Mouse (Mus musculus) heart, postnatal 25 days (tissue): ENCODE measurements around the gene I0C0044D17Rik. TPM values are rescaled to one million over a fixed set of nuclear protein-coding genes. Genes with fewer than 3 reads are reported as not detected.
A peak's percentile ranks its signal among the peaks of the same experiment; 100 is the strongest.

Experiments
- DNase-seq: peaks from one replicate; pipeline ENCODE4 v3.0.0; 2022; ENCODE audit warnings: low spot score
- intact Hi-C: fragments of 180-260 bp; cut with DNase I; formaldehyde crosslinking; loops from one replicate; pipeline ENCODE4 v1.15.1; 2025
- total RNA-seq, 2 experiments: library from RNA; stranded (reverse); gene quantifications; 2 replicates each; pipeline ENCODE4 v1.2.3; 2021

The I0C0044D17Rik gene
- total RNA-seq, 2 experiments from 2014 or later: not detected

DNA sequence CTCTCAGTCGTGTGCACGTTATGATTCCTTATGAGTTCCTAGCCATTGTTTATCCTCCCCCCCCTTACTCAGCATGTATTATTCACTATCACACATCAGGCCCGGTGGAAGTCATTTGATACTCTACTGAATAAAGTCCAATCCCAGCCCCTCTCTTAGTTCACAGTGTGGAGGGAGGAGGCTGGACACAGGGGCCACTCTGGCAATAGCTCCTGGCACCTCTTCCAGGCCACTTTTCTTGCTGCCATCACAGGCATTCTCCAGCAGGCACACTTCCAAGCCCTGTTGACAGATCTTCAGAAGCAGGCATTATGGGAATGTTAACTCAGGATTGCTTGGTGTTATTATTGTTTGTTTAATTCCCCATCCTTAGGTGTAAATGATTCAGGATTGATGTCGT lies 11.1 kb upstream of the I0C0044D17Rik start:
- intact Hi-C loops: no loop called here
- DNase-seq: no peak

DNA sequence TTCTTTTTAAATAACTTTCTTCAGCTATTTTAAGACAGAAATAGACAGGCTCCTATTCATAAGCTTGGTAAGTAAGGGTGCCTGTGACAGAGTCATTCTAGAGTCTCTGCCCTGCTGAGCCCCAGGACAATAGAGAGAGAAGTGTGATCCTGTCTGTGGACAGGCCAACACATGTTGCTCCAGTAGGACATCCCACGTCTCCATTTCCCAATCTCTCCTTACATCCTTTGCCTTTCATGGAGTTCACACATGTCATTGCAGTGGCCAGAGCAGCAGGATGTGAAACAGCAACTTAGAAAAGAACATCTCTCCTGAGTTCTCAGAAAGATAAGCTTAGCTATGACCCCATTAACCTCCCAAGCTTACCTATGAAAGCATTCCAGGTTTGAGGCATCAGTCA lies 8.1 kb upstream of the I0C0044D17Rik start:
- DNase-seq: no peak
- intact Hi-C loops: no loop called here

DNA sequence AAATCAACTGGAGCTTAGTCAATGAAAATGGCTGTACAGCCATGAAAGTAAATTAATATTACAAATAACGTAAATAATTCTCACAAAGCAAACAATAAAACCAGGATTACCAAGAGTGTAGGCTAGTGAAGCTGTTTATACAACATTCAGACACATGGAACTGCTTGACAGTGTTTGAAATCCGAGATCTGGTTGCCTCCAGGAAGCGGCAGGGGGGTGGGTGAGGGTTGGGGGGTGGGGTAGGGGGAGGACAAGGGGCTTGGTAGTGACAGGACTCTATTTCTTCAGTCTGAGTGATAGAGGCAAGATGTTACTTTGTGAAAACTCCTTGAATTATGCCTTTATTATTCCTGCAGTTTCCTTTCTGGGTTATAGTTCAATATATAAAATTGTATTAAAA lies 3.1 kb upstream of the I0C0044D17Rik start:
- no peak for DNase-seq
- intact Hi-C loops: no loop called here

DNA sequence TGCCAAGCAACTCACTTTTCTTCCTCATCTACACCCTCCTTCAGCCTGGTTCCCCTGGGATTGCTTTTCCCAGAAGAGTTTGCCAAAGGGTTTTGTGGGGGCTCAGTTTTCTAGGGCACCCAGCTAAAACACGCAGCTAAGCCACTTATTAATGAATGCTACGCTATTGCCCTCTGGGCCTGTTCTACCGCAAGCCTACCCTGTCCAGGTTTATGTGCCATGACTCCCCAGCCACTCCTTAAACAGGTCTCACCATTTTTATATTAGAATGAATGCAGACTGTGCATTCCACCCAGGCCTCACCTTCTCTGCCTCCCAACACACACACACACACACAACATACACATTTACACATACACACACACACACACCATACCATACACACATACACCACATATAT lies 593 bp downstream of the I0C0044D17Rik start:
- intact Hi-C loops: no loop called here
- no peak for DNase-seq

DNA sequence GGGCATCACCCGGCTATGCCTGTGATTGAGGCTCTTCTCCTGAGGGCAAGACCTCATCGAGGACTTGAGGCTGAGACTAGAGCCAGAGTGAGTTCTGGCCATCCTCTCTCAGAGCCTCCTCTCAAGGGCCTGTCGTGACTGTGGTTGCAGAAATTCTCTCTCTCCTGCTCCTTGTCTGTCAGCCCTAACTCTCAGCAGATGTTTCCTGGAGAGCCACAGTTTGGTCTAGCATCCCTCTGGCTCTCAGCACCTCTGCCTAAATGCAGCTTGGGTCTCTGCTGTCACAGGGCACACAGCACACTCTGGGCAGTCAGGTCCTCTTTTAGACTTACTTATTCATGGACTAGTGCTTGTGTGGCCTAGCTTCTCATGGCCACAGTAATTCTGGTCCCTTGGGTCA lies 1.2 kb downstream of the I0C0044D17Rik start:
- DNase-seq: no peak
- intact Hi-C loops: no loop called here

DNA sequence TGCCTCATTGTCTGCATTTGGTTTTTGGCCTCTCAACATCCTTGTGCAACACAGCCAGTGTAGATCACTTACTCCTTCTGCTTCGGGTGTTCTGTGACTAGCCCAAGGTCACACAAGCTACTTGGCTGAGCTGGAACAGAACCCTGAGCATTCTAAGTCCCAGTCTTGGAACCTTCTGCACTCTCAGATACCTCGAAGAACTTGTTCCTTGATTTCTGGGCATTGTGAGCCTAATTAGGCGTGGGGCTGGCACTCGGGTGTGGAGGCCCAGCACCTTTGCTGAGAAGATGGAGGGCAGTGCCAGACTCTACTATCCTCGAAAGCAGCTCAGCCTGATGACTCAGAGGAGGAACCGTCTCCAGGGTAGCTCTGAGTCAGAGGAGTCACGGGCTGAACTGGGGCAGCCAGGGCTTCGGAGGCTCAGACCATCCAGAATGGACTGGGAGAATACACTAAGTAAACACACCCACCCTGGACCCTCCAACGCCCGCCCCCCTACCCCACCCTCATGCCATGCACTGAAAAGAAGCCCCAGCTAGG lies 4.4 kb downstream of the I0C0044D17Rik start:
- intact Hi-C loops: no loop called here
- DNase-seq: no peak

DNA sequence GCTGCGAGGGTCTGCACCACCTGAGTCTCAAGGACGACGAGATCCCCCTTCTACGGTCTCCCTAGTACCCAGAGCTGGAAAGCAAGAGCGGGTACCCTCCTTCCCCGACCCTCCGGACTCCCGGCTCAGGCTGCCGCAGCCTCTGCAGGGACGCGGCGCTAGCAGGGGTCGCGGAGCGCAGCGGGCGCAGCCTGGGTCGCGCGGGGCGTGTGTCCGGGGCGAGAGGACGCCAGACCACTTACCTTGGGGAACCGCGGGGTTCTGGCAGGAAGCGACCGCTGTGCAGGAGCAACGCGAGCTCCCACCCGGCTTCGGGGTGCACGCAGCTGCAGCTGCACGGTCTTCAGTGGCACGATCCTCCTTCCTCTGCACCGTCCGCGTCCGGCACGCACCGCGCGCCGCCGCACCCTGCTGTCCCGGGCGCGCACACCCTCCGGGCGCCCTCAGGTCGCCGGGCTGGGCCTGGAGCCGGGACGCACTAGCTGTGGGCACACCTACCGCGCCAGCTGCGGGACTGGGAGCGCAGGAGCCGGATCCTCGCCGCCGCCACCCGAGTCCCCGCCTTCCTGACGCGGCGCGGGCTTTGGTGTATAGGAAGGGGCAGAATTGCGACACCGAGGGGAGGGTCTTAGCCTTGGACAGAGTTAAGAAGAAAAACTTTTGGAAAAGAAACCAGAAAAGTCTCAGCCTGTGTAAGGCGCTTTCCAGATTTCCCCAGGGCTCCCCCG lies 6.3 kb downstream of the I0C0044D17Rik start, which contains the start of gene Kank4:
Gene Kank4, minus strand, starts transcription at position 354 of the 728 bp plus-strand sequence.
- DNase-seq: peak; percentile 20
- intact Hi-C loops: no loop called here

DNA sequence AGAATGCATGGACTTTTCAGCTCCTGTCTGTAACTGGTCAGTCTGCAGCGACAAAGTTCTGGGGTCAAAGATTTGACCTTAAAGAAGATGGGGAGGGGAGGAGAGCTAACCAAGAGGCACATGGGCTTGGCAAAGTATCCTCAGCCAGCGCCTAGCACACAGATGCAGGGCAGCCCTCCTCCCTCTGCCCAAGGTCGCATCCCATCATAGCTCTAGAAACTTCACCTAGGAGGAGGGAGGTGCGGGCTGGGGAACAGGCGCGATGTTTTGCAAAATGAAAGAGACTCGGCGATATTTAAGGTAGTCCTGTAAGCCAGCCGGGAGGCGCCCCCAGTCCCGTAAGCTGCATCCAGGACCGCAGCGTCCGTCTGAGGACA lies 6.8 kb downstream of the I0C0044D17Rik start:
- DNase-seq: no peak
- intact Hi-C loops: no loop called here

DNA sequence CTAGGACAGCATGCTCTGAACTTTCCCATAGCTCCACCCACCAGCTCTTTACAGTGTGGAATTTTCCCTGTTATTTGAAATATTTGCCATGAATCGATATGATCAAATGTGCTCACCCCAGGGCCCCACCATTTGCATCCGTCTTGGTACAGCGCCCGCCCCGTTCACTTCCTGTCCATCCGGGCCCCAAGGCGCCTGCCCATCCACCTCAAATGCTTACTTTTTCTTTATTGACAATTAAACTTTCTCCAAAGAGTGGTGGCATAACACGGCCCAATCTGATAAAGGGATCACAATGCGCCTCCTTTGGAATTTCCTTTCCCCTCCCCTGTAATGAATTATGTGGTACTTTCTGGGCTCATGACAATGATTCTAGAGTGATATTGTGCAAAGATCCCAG lies 17.3 kb downstream of the I0C0044D17Rik start:
- intact Hi-C loops: no loop called here

DNA sequence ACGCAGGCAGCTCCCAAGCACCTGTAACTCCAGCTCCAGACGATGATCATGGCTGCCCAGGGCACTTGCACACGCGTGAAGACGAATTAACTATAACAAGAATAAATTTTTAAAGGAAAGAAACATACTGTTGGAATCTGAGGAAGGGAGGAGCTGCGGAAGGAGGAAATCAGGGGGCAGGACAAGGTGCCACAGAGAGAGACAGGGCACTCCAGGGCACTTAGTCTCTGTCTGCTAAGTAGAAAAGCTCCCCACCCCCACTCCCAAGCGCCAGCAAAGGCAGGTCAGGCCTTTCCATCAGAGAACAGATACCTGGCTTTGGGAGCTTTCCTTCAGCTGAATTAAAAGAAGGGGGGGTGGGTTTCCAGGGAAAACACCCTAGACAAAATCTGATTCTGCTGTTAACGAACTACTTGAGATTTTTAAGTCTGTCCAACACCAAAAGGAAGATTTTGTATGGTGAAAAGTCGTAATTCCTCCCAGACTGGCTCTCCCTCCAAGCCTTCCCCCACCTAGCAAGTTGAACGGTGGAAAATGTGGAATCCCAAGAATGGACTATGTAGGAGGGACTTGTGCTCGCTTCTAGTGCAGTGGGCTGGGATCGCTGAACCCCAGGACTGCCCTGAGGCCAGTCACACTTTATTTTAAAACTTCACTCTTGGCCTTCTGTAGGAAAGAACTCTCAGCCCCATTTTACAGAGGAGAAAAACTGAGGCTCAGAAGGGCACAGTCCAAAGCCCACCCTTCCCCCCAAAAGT lies 18.2 kb downstream of the I0C0044D17Rik start:
- no peak for DNase-seq
- intact Hi-C loops: no loop called here

More for the DNA sequence above, 17.3 kb downstream of the I0C0044D17Rik start:
- no peak for DNase-seq

DNA sequence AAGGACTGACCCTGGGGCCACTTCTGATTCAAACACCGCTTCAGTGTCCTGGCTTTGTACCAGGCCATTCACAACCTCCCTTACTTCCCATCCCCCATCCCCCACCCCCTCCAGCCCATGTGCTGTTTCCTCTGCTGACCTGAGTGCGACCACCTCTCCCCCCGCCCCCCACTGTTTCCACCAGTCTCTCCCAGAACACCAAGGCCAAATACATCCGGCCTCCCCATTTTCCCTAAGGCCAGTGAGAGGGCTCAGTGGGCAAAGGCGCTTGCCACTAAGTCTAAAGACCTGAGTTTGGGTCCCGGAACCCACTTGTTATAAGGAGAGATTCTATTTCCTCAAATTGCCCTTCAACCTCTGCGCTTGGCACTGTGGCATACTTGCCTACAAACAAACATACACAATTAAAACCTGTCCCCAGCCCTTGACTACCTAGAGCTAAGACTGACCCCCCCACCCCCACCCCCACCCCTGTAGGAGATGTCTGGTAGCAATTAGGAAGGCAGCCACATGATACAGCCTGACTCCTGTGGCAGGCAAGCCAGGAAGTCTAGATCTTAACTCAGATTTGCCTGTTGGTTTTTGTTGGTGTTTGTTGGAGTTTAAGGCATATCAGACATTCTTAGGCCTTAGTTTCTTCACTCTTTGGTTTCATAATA lies 19.0 kb downstream of the I0C0044D17Rik start:
- intact Hi-C loops: no loop called here
- no peak for DNase-seq

DNA sequence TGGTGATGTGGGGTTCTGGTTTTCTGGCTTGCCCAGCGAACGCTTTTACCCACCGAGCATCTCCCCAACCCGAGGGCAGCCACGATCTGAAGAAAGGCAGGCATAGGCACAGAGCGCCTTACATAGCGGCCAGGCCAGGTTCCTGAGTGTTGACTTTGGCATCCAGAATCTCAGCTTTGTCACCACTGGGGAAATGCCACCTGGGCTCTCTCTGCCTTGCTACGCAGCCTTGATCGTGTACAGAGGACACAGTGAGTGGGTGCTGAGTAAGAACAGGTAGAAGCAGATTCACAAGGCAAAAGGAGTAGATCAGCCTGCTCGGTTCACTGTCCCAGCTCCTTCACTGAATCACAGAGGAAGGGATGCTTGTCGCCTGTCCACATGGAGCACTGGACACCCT lies 21.9 kb downstream of the I0C0044D17Rik start:
- no peak for DNase-seq
- intact Hi-C loops: no loop called here

DNA sequence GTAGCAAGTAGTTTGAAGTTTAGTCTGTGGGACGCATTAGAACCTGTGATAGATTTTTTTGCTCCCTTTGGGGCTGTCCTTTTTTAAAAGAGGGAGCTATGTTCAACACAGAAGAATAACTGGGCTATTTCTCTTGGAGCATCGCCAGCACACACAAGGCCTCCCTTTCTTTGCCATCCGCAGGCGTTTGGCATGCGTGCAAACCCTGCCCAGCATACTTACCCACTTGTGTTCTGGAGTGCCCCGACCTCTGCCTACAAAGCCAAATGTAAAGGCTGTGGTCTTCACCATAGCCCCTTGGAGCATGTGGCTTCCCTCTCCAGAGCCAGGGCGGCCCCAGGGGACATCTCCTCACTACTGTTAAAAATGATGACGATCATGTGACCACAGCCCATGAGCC lies 22.8 kb downstream of the I0C0044D17Rik start:
- intact Hi-C loops: no loop called here
- DNase-seq: no peak

DNA sequence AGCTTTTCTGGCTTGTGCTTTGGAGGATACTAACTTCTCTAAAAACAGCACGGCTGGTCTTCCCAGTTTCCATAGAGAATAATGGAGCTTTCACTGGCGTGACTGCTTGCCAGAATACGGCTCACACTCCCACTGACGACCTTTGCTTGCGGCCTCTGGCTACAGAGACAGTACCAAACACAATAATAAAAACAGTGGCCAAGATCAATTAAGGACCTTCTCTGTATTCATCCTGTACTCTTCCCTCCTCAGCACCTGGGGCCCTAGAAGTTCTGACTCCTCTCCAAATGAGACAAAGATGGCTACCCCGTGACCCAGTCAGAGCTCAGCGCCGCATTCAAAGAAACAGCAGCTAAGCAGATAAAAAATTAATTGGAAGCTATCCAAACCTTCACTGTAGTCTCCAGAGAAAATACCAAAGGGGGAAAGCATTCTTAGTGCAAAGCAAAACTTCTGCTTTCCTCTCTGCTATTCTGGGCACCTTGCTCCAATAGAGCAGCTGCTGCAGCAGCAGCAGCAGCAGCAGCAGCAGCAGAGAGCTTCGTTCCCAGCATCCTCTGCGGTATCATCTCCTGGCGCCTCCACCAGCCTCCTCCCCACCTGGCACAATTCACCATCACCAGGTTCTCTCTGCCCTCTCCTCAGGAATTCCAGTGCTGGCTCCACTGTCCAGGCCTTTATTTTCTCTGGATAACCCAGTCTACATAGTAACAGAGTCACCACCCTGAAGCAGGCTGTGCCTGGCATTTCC lies 26.9 kb downstream of the I0C0044D17Rik start:
- intact Hi-C loops: no loop called here
- DNase-seq: peak; percentile 9

DNA sequence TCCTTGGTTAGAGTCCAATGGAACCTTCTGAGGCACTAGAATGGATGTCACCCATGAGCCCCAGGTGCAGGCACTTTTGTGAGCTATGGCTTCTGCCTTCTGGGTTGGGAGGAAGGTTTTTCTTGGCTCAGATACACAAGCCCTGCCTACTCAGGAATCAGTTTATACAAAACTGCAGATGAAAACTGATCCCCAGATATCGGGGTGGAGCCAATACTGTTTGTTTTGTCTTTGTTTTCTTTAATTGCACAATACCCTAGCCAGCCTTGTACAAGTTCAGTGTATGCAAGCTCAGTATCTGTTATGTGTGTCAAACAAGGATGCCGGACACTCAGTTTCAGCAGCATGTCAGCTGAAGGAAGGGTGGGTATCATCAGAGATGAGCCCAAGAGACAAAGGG lies 28.4 kb downstream of the I0C0044D17Rik start:
- intact Hi-C loops: no loop called here
- DNase-seq: no peak

DNA sequence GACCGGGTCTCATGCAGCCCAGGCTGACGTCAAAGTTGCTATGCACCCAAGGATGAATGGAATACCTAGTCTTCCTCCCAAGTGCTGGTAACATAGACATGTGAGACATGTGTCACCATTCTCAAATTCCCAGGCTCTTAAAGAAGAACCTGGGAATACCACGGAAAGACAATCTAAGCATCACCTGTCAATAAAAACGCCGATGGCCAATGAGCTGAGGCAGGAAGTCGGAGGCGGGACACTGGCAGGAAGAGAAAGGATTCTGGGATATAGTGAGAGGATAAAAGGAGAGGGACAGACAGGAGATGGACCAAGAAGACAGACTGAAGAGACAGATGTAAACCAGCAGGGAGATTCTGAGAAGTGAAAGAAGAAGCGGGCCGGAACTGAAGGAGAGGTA lies 30.2 kb downstream of the I0C0044D17Rik start:
- intact Hi-C loops: no loop called here
- DNase-seq: no peak

DNA sequence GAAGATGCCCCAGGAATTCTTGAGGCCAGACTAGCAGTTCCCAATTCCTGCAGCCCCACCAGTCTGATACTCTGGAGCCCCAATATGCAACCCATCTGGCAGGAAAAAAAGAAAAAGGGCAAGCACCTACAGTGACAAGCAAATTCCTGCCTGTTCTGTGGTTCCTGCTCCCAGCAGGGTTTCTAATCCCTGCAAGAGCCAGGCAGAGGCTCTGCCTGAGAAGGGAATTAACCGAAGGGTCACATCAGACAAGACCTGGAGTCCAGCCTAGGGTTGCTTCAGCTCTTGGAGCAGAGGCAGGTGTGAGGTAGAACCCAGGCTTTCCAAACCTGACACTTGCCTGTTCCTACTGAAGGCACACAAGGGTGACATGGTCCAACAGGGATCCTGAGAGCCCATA lies 32.9 kb downstream of the I0C0044D17Rik start:
- no peak for DNase-seq
- intact Hi-C loops: no loop called here

DNA sequence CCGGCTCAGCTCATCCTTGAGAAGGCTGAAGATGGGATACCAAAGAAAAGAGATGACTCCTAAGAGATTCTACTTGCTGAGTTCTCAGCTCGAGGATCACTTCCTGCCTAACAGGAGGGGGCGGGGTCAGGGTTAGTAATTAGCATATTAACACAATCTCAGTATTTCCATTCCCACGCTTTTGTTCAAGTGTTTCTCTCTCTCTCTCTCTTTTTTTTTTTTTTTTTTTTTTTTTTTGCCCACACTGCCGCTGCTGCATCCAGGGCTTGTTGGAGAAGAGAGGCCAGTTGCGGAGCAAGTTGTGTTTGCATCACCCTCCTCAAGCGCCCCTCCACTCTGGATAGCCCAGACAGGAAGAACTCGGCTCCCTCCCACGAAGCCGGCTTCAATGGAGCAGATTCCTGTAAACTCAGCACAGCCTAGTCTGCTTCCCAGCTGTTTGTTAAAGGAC lies 33.8 kb downstream of the I0C0044D17Rik start:
- intact Hi-C loops: no loop called here
- no peak for DNase-seq

DNA sequence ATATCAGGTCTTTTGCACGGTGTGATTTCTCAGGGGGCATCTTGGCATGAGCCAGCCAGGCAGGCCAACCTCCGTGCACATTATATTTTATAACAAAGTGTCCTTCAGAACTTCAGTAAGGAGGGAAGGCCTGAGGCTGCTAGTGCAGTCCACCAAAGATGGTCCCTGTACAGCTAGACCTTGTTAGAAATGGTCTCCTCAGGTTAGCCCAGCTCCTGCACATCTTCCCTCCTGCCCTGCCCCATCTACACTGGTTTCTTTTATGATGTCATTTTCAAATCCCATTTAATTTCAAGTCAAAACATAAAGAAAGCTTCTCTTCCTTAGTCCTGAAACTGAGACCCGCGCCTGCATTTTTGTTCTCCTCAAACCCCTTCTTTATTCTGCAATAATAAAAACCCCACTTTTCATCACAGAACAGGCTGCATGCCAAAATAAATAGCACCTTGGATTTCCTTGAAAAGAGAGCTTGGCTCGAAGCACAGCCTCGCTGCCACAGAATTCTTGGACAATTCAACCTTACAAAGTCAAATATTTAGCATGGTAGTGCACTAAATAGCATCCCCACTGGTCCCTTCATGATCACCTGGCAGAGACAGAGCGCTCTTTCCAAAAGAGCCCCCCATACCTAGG lies 34.4 kb downstream of the I0C0044D17Rik start:
- no peak for DNase-seq
- intact Hi-C loops: no loop called here

DNA sequence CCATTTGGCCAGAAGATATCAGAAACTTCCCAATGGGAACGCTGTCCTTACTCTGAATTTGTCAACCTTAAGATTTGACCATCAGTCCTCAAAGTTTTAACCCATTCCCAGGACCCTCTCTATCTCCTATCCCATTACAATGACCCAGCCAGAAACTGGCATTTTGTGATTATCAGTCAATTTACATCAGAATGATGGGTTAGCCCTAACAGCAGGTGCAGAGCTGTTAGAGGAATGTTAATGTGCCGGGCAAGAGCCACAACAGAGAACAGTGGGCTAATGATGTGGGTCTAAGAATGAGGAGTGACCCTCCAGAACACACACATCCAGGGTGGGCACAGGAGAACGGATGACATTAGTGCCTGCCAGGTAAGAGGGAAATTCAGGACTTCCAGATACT lies 37.4 kb downstream of the I0C0044D17Rik start:
- intact Hi-C loops: no loop called here
- DNase-seq: no peak
